ENCODE assay signal across 8 mouse cellular contexts in genomic region chr7:130273265-130273664, GRCm38 (mm10).
DNase-seq lines count a peak whose midpoint lies in the region; ATAC-seq and TF ChIP-seq lines count a peak whose summit lies in the region.

No protein-coding gene starts in this region.

- no peak for ATAC-seq in G1E (ENCODE audit: extremely low read depth, insufficient number of reproducible peaks, low FRiP score, poor library complexity, severe bottlenecking)
- 0 out of 2 replicates have a peak, but pooled peaks have one; percentile 7 for ATAC-seq in forebrain, embryonic 13.5 days

- intact Hi-C loops in heart, postnatal 36 days (cut with DNase I): loop anchor here (1.0 to 5.0 kb wide), 4 partner anchors 49 to 620 kb away; no protein-coding TSS in a partner anchor

- no peak overlapping the region for H3K27ac ChIP-seq in forebrain, embryonic 13.5 days
- H3K27ac ChIP-seq in small intestine, adult 2 months (ENCODE audit: insufficient read depth, low read depth, low read length): no peak overlapping the region

- TF ChIP-seq POLR2A in brain, embryonic 14.5 days (IDR thresholded peaks at IDR 0.05; ENCODE audit: borderline replicate concordance, extremely low read depth, insufficient read depth, insufficient read length, poor library complexity, severe bottlenecking): no peak
- TF ChIP-seq POLR2A in small intestine, adult 2 months (IDR thresholded peaks at IDR 0.05; ENCODE audit: low read depth, low read length): no peak

- no peak overlapping the region for H3K9ac ChIP-seq in forebrain, embryonic 13.5 days

- H3K4me2 ChIP-seq in forebrain, embryonic 13.5 days: no peak overlapping the region

- H3K9me3 ChIP-seq in G1E (replicated peaks): peaks cover 88% of the 10 kb centered on the region
- no peaks in the 10 kb centered on the region for H3K9me3 ChIP-seq in forebrain, embryonic 13.5 days (replicated peaks)

- no peaks in the 10 kb centered on the region for H3K4me1 ChIP-seq in G1E (ENCODE audit: insufficient read depth, low read depth, low read length)
- H3K4me1 ChIP-seq in forebrain, embryonic 13.5 days: peaks cover 28% of the 10 kb centered on the region
- no peaks in the 10 kb centered on the region for H3K4me1 ChIP-seq in small intestine, adult 2 months (ENCODE audit: control insufficient read depth, insufficient read depth, insufficient read length, low read length)

- H3K4me3 ChIP-seq in G1E (ENCODE audit: low read depth, low read length): peak overlapping the region; percentile 18; the same call in 1 of the 2 replicates
- no peak overlapping the region for H3K4me3 ChIP-seq in forebrain, embryonic 13.5 days
- H3K4me3 ChIP-seq in small intestine, adult 2 months (ENCODE audit: low read depth, low read length): no peak overlapping the region

- H3K27me3 ChIP-seq in G1E (ENCODE audit: insufficient read depth, low read length): no peaks in the 10 kb centered on the region
- peaks cover 19% of the 10 kb centered on the region; the same call in 1 of the 2 replicates for H3K27me3 ChIP-seq in forebrain, embryonic 13.5 days
- no peaks in the 10 kb centered on the region for H3K27me3 ChIP-seq in small intestine, adult 2 months (ENCODE audit: control insufficient read depth, insufficient read depth, low read length)

- no peak for TF ChIP-seq CTCF in G1E (IDR thresholded peaks at IDR 0.05; ENCODE audit: low read depth, low read length)
- peak; percentile 88 for TF ChIP-seq CTCF in brain, embryonic 14.5 days (IDR thresholded peaks at IDR 0.05; ENCODE audit: borderline replicate concordance, extremely low read depth, insufficient read depth, insufficient read length)
- TF ChIP-seq CTCF in small intestine, adult 2 months (IDR thresholded peaks at IDR 0.05; ENCODE audit: extremely low read depth, insufficient read length, insufficient replicate concordance, low read depth, low read length): peak; percentile 84

- WGBS in forebrain, embryonic 13.5 days: 12% methylated on average over 16 of the region's 16 CpGs
- 13% methylated on average over 16 of the region's 16 CpGs for WGBS in small intestine, adult 2 months

- H3K36me3 ChIP-seq in G1E (replicated peaks): no peaks in the 10 kb centered on the region
- no peaks in the 10 kb centered on the region for H3K36me3 ChIP-seq in forebrain, embryonic 13.5 days (ENCODE audit: poor library complexity, severe bottlenecking)
- H3K36me3 ChIP-seq in small intestine, adult 2 months (ENCODE audit: control insufficient read depth, insufficient read depth, low read length): no peaks in the 10 kb centered on the region

- no peak for DNase-seq in G1E (ENCODE audit: low spot score)
- DNase-seq in brain, embryonic 14.5 days (ENCODE audit: low read depth): peak; percentile 76
- peak; percentile 74 to 80 for DNase-seq in heart, postnatal 36 days
- DNase-seq in left cerebral cortex, adult 11 months (ENCODE audit: low spot score): peak; percentile 48
- peak; percentile 87 for DNase-seq in lung, postnatal 36 days
- peak; percentile 63 to 85 for DNase-seq in urinary bladder, postnatal 4 days (ENCODE audit: low spot score in 2 of 2)
